Mouse (Mus musculus) heart, embryonic 12.5 days (tissue): ENCODE measurements around the gene Bpifb5. TPM values are rescaled to one million over a fixed set of nuclear protein-coding genes. Genes with fewer than 3 reads are reported as not detected.
"Not testable (repeated sequence)": the region's sequence is repeated elsewhere in the genome, so short reads cannot be mapped to it uniquely, and the experiment has no call there.

Experiments
- ATAC-seq: fragments of 200-750 bp; cut with Nextera tagmentation; 2 replicates; pipeline ENCODE4 v1.8.0; 2017; ENCODE audit warnings: moderate TSS enrichment, moderate library complexity; ENCODE audit not compliant: insufficient number of reproducible peaks, low FRiP score
- H3K27ac ChIP-seq: fragments of 300-500 bp; sonication (generic); 2 replicates; pipeline ENCODE4 v1.5.1; 2016; ENCODE audit warnings: mild to moderate bottlenecking, moderate library complexity; ENCODE audit not compliant: poor library complexity, severe bottlenecking
- H3K27me3 ChIP-seq: fragments of 300-500 bp; sonication (generic); replicated peaks from 2 replicates; pipeline ENCODE4 v1.6.1; 2016; ENCODE audit warnings: mild to moderate bottlenecking, moderate library complexity
- H3K36me3 ChIP-seq: fragments of 300-500 bp; sonication (generic); 2 replicates; pipeline ENCODE4 v1.6.1; 2016; ENCODE audit warnings: mild to moderate bottlenecking, moderate library complexity
- H3K4me1 ChIP-seq: fragments of 300-500 bp; sonication (generic); replicated peaks from 2 replicates; pipeline ENCODE4 v1.6.1; 2016; ENCODE audit warnings: mild to moderate bottlenecking
- H3K4me2 ChIP-seq: fragments of 300-500 bp; sonication (generic); 2 replicates; pipeline ENCODE4 v1.6.1; 2016; ENCODE audit warnings: mild to moderate bottlenecking, moderate library complexity
- H3K4me3 ChIP-seq: fragments of 300-500 bp; sonication (generic); 2 replicates; pipeline ENCODE4 v1.5.1; 2016; ENCODE audit warnings: mild to moderate bottlenecking
- H3K9ac ChIP-seq: fragments of 300-500 bp; sonication (generic); 2 replicates; pipeline ENCODE4 v1.6.1; 2016; ENCODE audit warnings: mild to moderate bottlenecking, moderate library complexity
- H3K9me3 ChIP-seq: fragments of 300-500 bp; sonication (generic); replicated peaks from 2 replicates; pipeline ENCODE4 v1.6.1; 2016; ENCODE audit warnings: mild to moderate bottlenecking, moderate library complexity
- WGBS: fragments of 180-500 bp; shearing (Covaris S2); methylation state at CpG from one replicate; pipeline ENCODE4 v1.1.7; 2016; 5-methylcytosine and 5-hydroxymethylcytosine counted together
- polyA plus RNA-seq: library from polyadenylated mRNA; unstranded; fragments of >200 nt; fragmentation: Nextera tagmentation; extraction: Ambion mirVana; gene quantifications from 2 replicates; pipeline ENCODE4 v1.2.1, GENCODE M21; 2016

The Bpifb5 gene
- 0.14 and 0.33 TPM in 2 replicates for polyA plus RNA-seq

GRCm38 (mm10) chr2:154223265-154223916 is at the start of gene Bpifb5:
TSS of gene Bpifb5 (plus strand) at chr2:154223742.
- Histone ChIP-seq H3K9ac (no peak within 1 kb of the TSS), H3K4me1 (peaks cover 33% of the 10 kb centered on the region), H3K27ac (no peak within 1 kb of the TSS), H3K4me3 (no peak within 1 kb of the TSS), H3K9me3 (no peaks in the 10 kb centered on the region), H3K27me3 (no peaks in the 10 kb centered on the region), H3K36me3 (no peaks in the 10 kb centered on the region), H3K4me2 (peak within 1 kb of the TSS; percentile 35)
- peak; percentile 43; the same call in 1 of the 2 replicates for ATAC-seq
- 8% methylated on average over 14 of the region's 14 CpGs for WGBS

- H3K27ac ChIP-seq, H3K9me3 ChIP-seq, H3K9ac ChIP-seq, H3K36me3 ChIP-seq, H3K4me1 ChIP-seq, H3K4me3 ChIP-seq, H3K27me3 ChIP-seq, ATAC-seq, H3K4me2 ChIP-seq: not testable (repeated sequence)
- 76% methylated on average over 7 of the region's 7 CpGs for WGBS
Measured at GRCm38 (mm10) chr2:154181900-154182299, 41.6 kb upstream of the Bpifb5 start.

- not testable (repeated sequence) for H3K27me3 ChIP-seq, H3K27ac ChIP-seq, H3K9me3 ChIP-seq, ATAC-seq, H3K9ac ChIP-seq, H3K4me3 ChIP-seq, H3K4me2 ChIP-seq, H3K36me3 ChIP-seq, H3K4me1 ChIP-seq
- 64% methylated on average over 4 of the region's 4 CpGs for WGBS
Measured at GRCm38 (mm10) chr2:154183061-154183460, 40.5 kb upstream of the Bpifb5 start.

- Histone ChIP-seq H3K4me2 (no peak overlapping the region), H3K9ac (no peak overlapping the region), H3K9me3 (no peaks in the 10 kb centered on the region), H3K4me1 (no peaks in the 10 kb centered on the region), H3K36me3 (no peaks in the 10 kb centered on the region), H3K27me3 (no peaks in the 10 kb centered on the region), H3K27ac (no peak overlapping the region), H3K4me3 (no peak overlapping the region)
- 81% methylated on average over 6 of the region's 6 CpGs for WGBS
- ATAC-seq: no peak
Measured at GRCm38 (mm10) chr2:154185319-154185718, 38.2 kb upstream of the Bpifb5 start.

GRCm38 (mm10) chr2:154185748-154186147 is 37.8 kb upstream of the Bpifb5 start:
- Histone ChIP-seq H3K27me3 (no peaks in the 10 kb centered on the region), H3K4me1 (no peaks in the 10 kb centered on the region), H3K27ac (no peak overlapping the region), H3K36me3 (no peaks in the 10 kb centered on the region), H3K4me3 (no peak overlapping the region), H3K9me3 (no peaks in the 10 kb centered on the region), H3K9ac (no peak overlapping the region), H3K4me2 (no peak overlapping the region)
- no peak for ATAC-seq
- WGBS: 77% methylated on average over 3 of the region's 3 CpGs

GRCm38 (mm10) chr2:154187468-154187867 is 36.1 kb upstream of the Bpifb5 start:
- Histone ChIP-seq H3K9me3 (no peaks in the 10 kb centered on the region), H3K4me1 (peaks cover 9% of the 10 kb centered on the region), H3K27ac (no peak overlapping the region), H3K27me3 (no peaks in the 10 kb centered on the region), H3K9ac (no peak overlapping the region), H3K36me3 (no peaks in the 10 kb centered on the region), H3K4me2 (no peak overlapping the region), H3K4me3 (no peak overlapping the region)
- ATAC-seq: no peak
- WGBS: 37% methylated on average over 5 of the region's 5 CpGs

GRCm38 (mm10) chr2:154189877-154190434 is 33.6 kb upstream of the Bpifb5 start:
- H3K9ac ChIP-seq: no peak overlapping the region
- 79% methylated on average over 7 of the region's 7 CpGs for WGBS
- H3K4me1 ChIP-seq: peaks cover 28% of the 10 kb centered on the region
- no peak for ATAC-seq
- no peaks in the 10 kb centered on the region for H3K36me3 ChIP-seq
- H3K27me3 ChIP-seq: no peaks in the 10 kb centered on the region
- H3K9me3 ChIP-seq: no peaks in the 10 kb centered on the region
- H3K4me2 ChIP-seq: no peak overlapping the region
- no peak overlapping the region for H3K4me3 ChIP-seq
- no peak overlapping the region for H3K27ac ChIP-seq

GRCm38 (mm10) chr2:154190546-154191258 is 32.8 kb upstream of the Bpifb5 start, which contains the start of gene Bpifb1:
TSS of gene Bpifb1 (plus strand) at chr2:154190818.
- H3K9ac ChIP-seq: no peak within 1 kb of the TSS
- 81% methylated on average over 11 of the region's 11 CpGs for WGBS
- H3K9me3 ChIP-seq: no peaks in the 10 kb centered on the region
- no peak for ATAC-seq
- peaks cover 28% of the 10 kb centered on the region for H3K4me1 ChIP-seq
- no peaks in the 10 kb centered on the region for H3K27me3 ChIP-seq
- no peaks in the 10 kb centered on the region for H3K36me3 ChIP-seq
- H3K4me3 ChIP-seq: no peak within 1 kb of the TSS
- H3K27ac ChIP-seq: no peak within 1 kb of the TSS
- no peak within 1 kb of the TSS for H3K4me2 ChIP-seq

- no peaks in the 10 kb centered on the region for H3K27me3 ChIP-seq
- no peak overlapping the region for H3K9ac ChIP-seq
- peak overlapping the region; percentile 43 for H3K27ac ChIP-seq
- peaks cover 28% of the 10 kb centered on the region for H3K4me1 ChIP-seq
- no peak overlapping the region for H3K4me2 ChIP-seq
- no peaks in the 10 kb centered on the region for H3K36me3 ChIP-seq
- H3K4me3 ChIP-seq: no peak overlapping the region
- no peaks in the 10 kb centered on the region for H3K9me3 ChIP-seq
- no peak for ATAC-seq
- WGBS: 21% methylated on average over 2 of the region's 2 CpGs
Measured at GRCm38 (mm10) chr2:154192141-154192540, 31.4 kb upstream of the Bpifb5 start.

GRCm38 (mm10) chr2:154193071-154193470 is 30.5 kb upstream of the Bpifb5 start:
- Histone ChIP-seq H3K36me3 (no peaks in the 10 kb centered on the region), H3K4me3 (no peak overlapping the region), H3K9me3 (no peaks in the 10 kb centered on the region), H3K4me1 (peaks cover 28% of the 10 kb centered on the region), H3K27ac (no peak overlapping the region), H3K9ac (no peak overlapping the region), H3K27me3 (no peaks in the 10 kb centered on the region), H3K4me2 (no peak overlapping the region)
- 78% methylated on average over 4 of the region's 4 CpGs for WGBS
- ATAC-seq: no peak

- Histone ChIP-seq H3K36me3 (no peaks in the 10 kb centered on the region), H3K9me3 (no peaks in the 10 kb centered on the region), H3K4me1 (peaks cover 28% of the 10 kb centered on the region), H3K4me2 (no peak overlapping the region), H3K27me3 (no peaks in the 10 kb centered on the region), H3K27ac (no peak overlapping the region), H3K4me3 (no peak overlapping the region), H3K9ac (no peak overlapping the region)
- 42% methylated on average over 5 of the region's 5 CpGs for WGBS
- no peak for ATAC-seq
Measured at GRCm38 (mm10) chr2:154193994-154194504, 29.5 kb upstream of the Bpifb5 start.
